Mouse (Mus musculus) thymus, adult 2 months (tissue): ENCODE results near the gene Slc45a1.

ENCODE experiments used
- CTCF ChIP-seq: fragments of 200-500 bp; IDR thresholded peaks from 2 replicates; pipeline ENCODE4 v1.5.1; 2012; ENCODE audit warnings: mild to moderate bottlenecking, control low read depth, low read length, moderate library complexity, borderline replicate concordance; ENCODE audit not compliant: control insufficient read depth, poor library complexity, insufficient read depth; ENCODE audit errors: extremely low read depth
- POLR2A ChIP-seq: fragments of 200-500 bp; IDR thresholded peaks from 2 replicates; pipeline ENCODE4 v1.6.1; 2012; ENCODE audit warnings: mild to moderate bottlenecking, low read length, control low read depth, moderate library complexity; ENCODE audit not compliant: control insufficient read depth, poor library complexity, insufficient read depth; ENCODE audit errors: extremely low read depth

DNA sequence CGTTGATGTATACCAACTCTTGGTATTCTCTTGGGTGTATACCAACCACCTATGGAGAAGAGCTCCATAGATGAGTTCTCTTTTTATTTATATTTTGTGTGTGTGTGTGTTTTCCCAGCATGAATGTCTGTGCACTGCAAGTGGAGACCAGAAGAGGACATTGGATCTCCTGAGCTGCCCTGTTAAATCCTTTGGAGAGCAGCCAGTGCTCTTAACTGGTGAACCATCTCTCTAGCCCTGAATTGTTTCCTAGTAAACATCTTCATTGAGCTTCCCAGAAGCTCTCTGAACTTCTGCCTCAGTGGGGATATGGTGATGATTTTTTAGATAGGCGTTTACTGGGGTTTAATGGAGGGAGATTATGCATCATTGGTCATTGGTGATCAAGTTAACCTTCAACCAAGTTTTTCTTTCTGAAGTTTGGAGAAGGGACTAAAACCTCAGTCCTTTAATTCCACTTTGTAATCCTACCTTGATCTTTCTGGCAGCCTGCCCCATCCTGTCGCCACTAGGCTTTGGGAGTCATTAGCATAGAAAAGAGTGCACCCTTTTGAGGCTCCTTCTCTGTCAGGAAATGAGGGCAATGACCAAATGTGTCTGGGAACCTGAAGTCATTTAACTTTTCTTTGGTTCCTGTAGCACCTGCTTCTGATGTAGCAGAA, 61.2 kb downstream of the Slc45a1 start:
- TF ChIP-seq CTCF (no peak), POLR2A (no peak)
